Mouse (Mus musculus): ENCODE measurements around the gene Nudt3.
A peak's percentile ranks its signal among the peaks of the same experiment; 100 is the strongest.

The Nudt3 gene

GRCm38 (mm10) chr17:27568228-27568627, 55.1 kb downstream of the Nudt3 start:
- DNase-seq (ENCODE audit: low read depth, low spot score): no peak

GRCm38 (mm10) chr17:27565942-27566267, 57.4 kb downstream of the Nudt3 start:
- no peak for DNase-seq (ENCODE audit: low read depth, low spot score)

GRCm38 (mm10) chr17:27565163-27565941, 57.9 kb downstream of the Nudt3 start, which contains the start of gene AI413582:
TSS of gene AI413582 (minus strand) at chr17:27565756.
- peak; percentile 93 for DNase-seq (ENCODE audit: low read depth, low spot score)

GRCm38 (mm10) chr17:27564391-27565162, 58.7 kb downstream of the Nudt3 start:
- DNase-seq (ENCODE audit: low read depth, low spot score): peak; percentile 39

- no peak for DNase-seq (ENCODE audit: low read depth, low spot score)
These were observed 59.5 kb downstream of the Nudt3 start for GRCm38 (mm10) chr17:27563771-27564244.

- peak; percentile 97 for DNase-seq (ENCODE audit: low read depth, low spot score)
These were observed 61.3 kb downstream of the Nudt3 start for GRCm38 (mm10) chr17:27561809-27562526.

- peak; percentile 52 for DNase-seq (ENCODE audit: low read depth, low spot score)
These were observed 62.3 kb downstream of the Nudt3 start for GRCm38 (mm10) chr17:27560926-27561480.

GRCm38 (mm10) chr17:27559596-27559995, 63.7 kb downstream of the Nudt3 start:
- DNase-seq (ENCODE audit: low read depth, low spot score): no peak

- DNase-seq (ENCODE audit: low read depth, low spot score): no peak
These were observed 64.5 kb downstream of the Nudt3 start for GRCm38 (mm10) chr17:27558845-27559244.

- peak; percentile 45 for DNase-seq (ENCODE audit: low read depth, low spot score)
These were observed 65.2 kb downstream of the Nudt3 start for GRCm38 (mm10) chr17:27557927-27558661.

GRCm38 (mm10) chr17:27557181-27557926, 65.9 kb downstream of the Nudt3 start:
- peak; percentile 72 for DNase-seq (ENCODE audit: low read depth, low spot score)

GRCm38 (mm10) chr17:27556315-27557011, 66.8 kb downstream of the Nudt3 start, which contains the start of gene Hmga1:
TSS of gene Hmga1 (plus strand) at chr17:27556497.
- DNase-seq (ENCODE audit: low read depth, low spot score): peak; percentile 74

GRCm38 (mm10) chr17:27555512-27556172, 67.7 kb downstream of the Nudt3 start:
- DNase-seq (ENCODE audit: low read depth, low spot score): no peak

- no peak for DNase-seq (ENCODE audit: low read depth, low spot score)
These were observed 68.2 kb downstream of the Nudt3 start for GRCm38 (mm10) chr17:27555075-27555511.

- DNase-seq (ENCODE audit: low read depth, low spot score): no peak
These were observed 69.0 kb downstream of the Nudt3 start for GRCm38 (mm10) chr17:27554062-27554960.

- DNase-seq (ENCODE audit: low read depth, low spot score): peak; percentile 45
These were observed 70.8 kb downstream of the Nudt3 start for GRCm38 (mm10) chr17:27552215-27553201.
